8 mouse cellular contexts compared by ENCODE assay signal in genomic region chr10:67721787-67722186, GRCm38 (mm10).
A peak's percentile ranks its signal among the peaks of the same experiment; 100 is the strongest.
DNase-seq lines count a peak whose midpoint lies in the region; ATAC-seq and TF ChIP-seq lines count a peak whose summit lies in the region.

No protein-coding gene starts in this region.

- no peaks in the 10 kb centered on the region for H3K9me3 ChIP-seq in forebrain, embryonic 15.5 days
- no peaks in the 10 kb centered on the region for H3K9me3 ChIP-seq in forebrain, embryonic 13.5 days (replicated peaks)
- no peaks in the 10 kb centered on the region for H3K9me3 ChIP-seq in lung, postnatal 0 days (ENCODE audit: low read length)

- H3K27me3 ChIP-seq in forebrain, embryonic 15.5 days = 0 out of 2 replicates have a peak, but pooled peaks cover 3% of the 10 kb centered on the region
- H3K27me3 ChIP-seq in forebrain, embryonic 13.5 days = peaks cover 4% of the 10 kb centered on the region; the same call in 1 of the 2 replicates
- no peaks in the 10 kb centered on the region for H3K27me3 ChIP-seq in lung, postnatal 0 days (replicated peaks; ENCODE audit: insufficient read depth, low read length)
- no peaks in the 10 kb centered on the region for H3K27me3 ChIP-seq in splenic B cell, adult 2 months (ENCODE audit: control insufficient read depth, insufficient read depth, low read length, poor library complexity, severe bottlenecking)

- H3K27ac ChIP-seq in forebrain, embryonic 15.5 days (replicated peaks) = no peak overlapping the region
- H3K27ac ChIP-seq in forebrain, embryonic 13.5 days = no peak overlapping the region
- no peak overlapping the region for H3K27ac ChIP-seq in lung, postnatal 0 days (ENCODE audit: low read length)

- 53% methylated on average over 5 of the region's 5 CpGs for WGBS in forebrain, embryonic 15.5 days
- WGBS in forebrain, embryonic 13.5 days = 53% methylated on average over 5 of the region's 5 CpGs
- 34% methylated on average over 5 of the region's 5 CpGs for WGBS in lung, postnatal 0 days

- no peaks in the 10 kb centered on the region for H3K4me1 ChIP-seq in forebrain, embryonic 15.5 days
- H3K4me1 ChIP-seq in forebrain, embryonic 13.5 days = no peaks in the 10 kb centered on the region
- no peaks in the 10 kb centered on the region for H3K4me1 ChIP-seq in lung, postnatal 0 days (ENCODE audit: insufficient read depth, low read depth, low read length)

- H3K36me3 ChIP-seq in forebrain, embryonic 15.5 days = no peaks in the 10 kb centered on the region
- H3K36me3 ChIP-seq in forebrain, embryonic 13.5 days (ENCODE audit: poor library complexity, severe bottlenecking) = no peaks in the 10 kb centered on the region
- no peaks in the 10 kb centered on the region for H3K36me3 ChIP-seq in lung, postnatal 0 days (ENCODE audit: insufficient read depth, low read length)
- no peaks in the 10 kb centered on the region for H3K36me3 ChIP-seq in splenic B cell, adult 2 months (ENCODE audit: control insufficient read depth, insufficient read depth, low read length, poor library complexity, severe bottlenecking)

- H3K4me2 ChIP-seq in forebrain, embryonic 15.5 days (replicated peaks) = no peak overlapping the region
- H3K4me2 ChIP-seq in forebrain, embryonic 13.5 days = no peak overlapping the region
- no peak overlapping the region for H3K4me2 ChIP-seq in lung, postnatal 0 days (replicated peaks; ENCODE audit: low read depth, low read length)

- TF ChIP-seq CTCF in lung, postnatal 0 days (IDR thresholded peaks at IDR 0.05) = peak; percentile 83

- no peak for TF ChIP-seq EP300 in lung, postnatal 0 days (IDR thresholded peaks at IDR 0.05)

- no peak overlapping the region for H3K9ac ChIP-seq in forebrain, embryonic 15.5 days (replicated peaks)
- H3K9ac ChIP-seq in forebrain, embryonic 13.5 days = no peak overlapping the region
- H3K9ac ChIP-seq in lung, postnatal 0 days (replicated peaks; ENCODE audit: low read depth) = no peak overlapping the region

- peak; percentile 35; the same call in 1 of the 2 replicates for ATAC-seq in forebrain, embryonic 15.5 days (replicated peaks)
- ATAC-seq in forebrain, embryonic 13.5 days = no peak
- ATAC-seq in lung, postnatal 0 days = peak; percentile 47; the same call in 1 of the 2 replicates

- no peak overlapping the region for H3K4me3 ChIP-seq in forebrain, embryonic 15.5 days
- no peak overlapping the region for H3K4me3 ChIP-seq in forebrain, embryonic 13.5 days
- no peak overlapping the region for H3K4me3 ChIP-seq in lung, postnatal 0 days (ENCODE audit: low read depth, low read length)

- DNase-seq in ovary, adult 18-20 months (ENCODE audit: low spot score) = peak; percentile 11
- DNase-seq in ovary, postnatal 10 days (ENCODE audit: low spot score) = no peak
- DNase-seq in frontal cortex, adult 2 months (ENCODE audit: extremely low spot score in 1 of 2, low spot score in 1 of 2) = peak; percentile 10 to 65
- peak; percentile 63 for DNase-seq in lung, postnatal 0 days (ENCODE audit: low spot score)
- DNase-seq in splenic B cell, adult 2 months (ENCODE audit: low read depth, low spot score) = peak; percentile 68
- no peak for DNase-seq in cerebellum, adult 11 months

Comparison
In these comparisons a context has a peak if more than half of its experiments do, and no peak if none do; other contexts are left out.
1. DNase-seq: peak in ovary, adult 18-20 months (single experiment), frontal cortex, adult 2 months (2 of 2), lung, postnatal 0 days (single experiment) and splenic B cell, adult 2 months (single experiment); none in ovary, postnatal 10 days (single experiment) and cerebellum, adult 11 months (single experiment).